Mouse (Mus musculus) monocyte, adult 5-6 weeks (primary cell): ENCODE measurements around the gene Slit3. TPM values are rescaled to one million over a fixed set of nuclear protein-coding genes. Genes with fewer than 3 reads are reported as not detected.
A peak's percentile ranks its signal among the peaks of the same experiment; 100 is the strongest.

ENCODE experiments used
- ATAC-seq: fragments of 153-309, 156-312 bp; replicated peaks from 2 replicates; pipeline ENCODE4 v1.8.0; 2017; ENCODE audit warnings: mild to moderate bottlenecking; ENCODE audit not compliant: low TSS enrichment, insufficient number of reproducible peaks, severe bottlenecking, poor library complexity, low FRiP score
- total RNA-seq: library from RNA; stranded (forward); fragments of 200-1000, 200-491, 200-594 nt; gene quantifications from 3 replicates; pipeline ENCODE4 v1.2.3, GENCODE M21; 2017

The Slit3 gene
- total RNA-seq, 1 experiment from 2014 or later: not detected

DNA sequence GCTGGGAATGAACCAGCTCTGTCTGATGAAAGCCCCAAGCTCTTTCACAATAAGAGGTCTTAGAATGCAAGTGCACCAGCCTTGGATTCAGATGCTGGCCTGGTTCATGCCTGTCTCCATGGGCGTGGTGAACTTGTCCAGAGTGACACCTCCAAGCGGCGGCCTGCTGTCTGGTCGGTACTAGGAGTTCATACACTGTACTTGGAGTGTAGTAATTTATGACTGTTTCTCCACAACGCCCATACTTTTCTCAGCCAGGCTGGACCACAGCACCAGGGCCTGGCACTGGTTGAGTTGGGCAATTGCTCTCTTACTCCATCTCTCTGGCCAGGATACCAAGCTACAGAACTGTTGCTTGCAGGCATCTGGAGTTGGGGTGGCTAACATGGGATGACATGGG, 602.9 kb downstream of the Slit3 start:
- no peak for ATAC-seq

- ATAC-seq: no peak
Measured at GRCm38 (mm10) chr11:35726341-35726846, 605.4 kb downstream of the Slit3 start.

GRCm38 (mm10) chr11:35728200-35728599, 607.2 kb downstream of the Slit3 start:
- ATAC-seq: no peak

DNA sequence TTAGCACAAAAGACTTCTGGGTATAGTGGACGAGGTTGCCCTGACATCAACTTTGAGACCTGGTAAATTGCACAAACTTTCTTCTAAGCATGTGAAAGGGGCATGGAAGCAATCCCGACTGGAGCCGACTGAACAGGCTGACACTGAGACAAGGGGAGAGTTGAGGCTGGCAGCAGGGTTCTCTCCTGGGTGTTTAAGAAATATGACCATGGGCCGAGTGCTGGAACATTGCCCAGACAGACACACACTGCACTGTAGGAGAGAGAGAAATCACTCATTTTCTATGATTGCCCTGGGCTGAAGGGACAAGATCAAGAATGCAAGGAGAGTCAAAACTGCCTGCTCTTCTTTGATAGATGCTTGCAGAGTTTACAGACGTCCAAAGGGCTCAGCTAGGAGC, 608.2 kb downstream of the Slit3 start:
- ATAC-seq: no peak

GRCm38 (mm10) chr11:35732366-35732765, 611.3 kb downstream of the Slit3 start:
- no peak for ATAC-seq

DNA sequence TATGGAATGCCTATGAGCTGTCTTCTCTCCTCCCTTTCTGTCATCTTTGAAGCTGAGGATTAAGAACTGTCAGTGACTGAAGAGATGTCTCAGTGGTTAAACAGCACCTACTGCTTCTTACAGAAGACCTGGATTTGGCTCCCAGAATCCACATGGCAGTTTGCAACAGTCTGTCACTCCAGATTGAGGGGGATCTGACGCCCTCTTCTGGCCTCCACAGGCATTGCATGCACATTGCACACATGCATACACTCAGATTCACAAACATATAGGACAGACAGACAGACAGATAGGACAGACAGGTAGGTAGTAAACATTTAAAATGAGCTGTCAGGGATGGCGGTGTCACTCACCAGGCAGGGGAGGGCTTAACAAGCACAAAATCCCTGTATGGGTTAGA, 615.8 kb downstream of the Slit3 start:
- no peak for ATAC-seq

DNA sequence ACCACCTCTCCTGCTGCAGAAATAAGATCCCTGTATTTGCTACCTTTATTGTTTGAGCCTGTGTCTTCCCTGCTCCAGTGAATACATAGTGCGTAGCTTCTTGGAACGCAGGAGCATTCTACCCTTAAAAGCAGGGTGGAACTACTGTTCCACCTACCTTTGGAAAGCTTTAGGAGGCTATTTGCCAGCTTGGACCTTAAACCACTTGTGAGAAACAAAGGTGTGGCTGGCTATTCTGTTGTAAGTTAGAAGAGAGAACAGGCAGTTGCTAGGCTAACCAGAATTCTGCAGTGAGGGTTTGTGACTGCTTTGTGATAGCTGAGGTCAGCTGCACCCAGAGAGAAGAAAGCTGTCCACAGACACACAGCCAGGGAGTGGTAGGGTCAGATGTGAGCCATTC, 616.2 kb downstream of the Slit3 start:
- no peak for ATAC-seq

- no peak for ATAC-seq
Measured at GRCm38 (mm10) chr11:35738102-35738501, 617.1 kb downstream of the Slit3 start.

- no peak for ATAC-seq
Measured at GRCm38 (mm10) chr11:35743586-35743985, 622.6 kb downstream of the Slit3 start.

DNA sequence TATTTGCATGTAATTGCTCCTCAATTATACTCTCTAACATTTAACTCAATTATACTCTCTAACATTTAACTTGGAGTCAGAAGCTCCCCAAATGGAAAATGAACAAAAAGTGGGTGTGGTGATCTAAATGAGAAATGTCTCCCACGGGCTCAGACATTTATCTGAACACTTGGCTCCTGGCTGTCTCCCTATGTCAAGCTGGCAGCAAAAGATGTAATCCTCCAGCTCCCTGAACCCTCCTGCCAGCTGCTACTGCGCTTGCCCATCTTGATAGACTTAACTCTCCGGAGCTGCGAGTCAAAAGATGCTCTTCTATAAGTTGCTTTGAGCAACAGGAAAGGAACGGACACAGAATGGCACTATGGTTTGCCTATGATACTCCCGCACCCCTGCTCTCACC, 623.5 kb downstream of the Slit3 start:
- ATAC-seq: no peak

GRCm38 (mm10) chr11:35750578-35750977, 629.6 kb downstream of the Slit3 start:
- ATAC-seq: peak; percentile 79

GRCm38 (mm10) chr11:35754906-35755418, 633.9 kb downstream of the Slit3 start:
- ATAC-seq: no peak

DNA sequence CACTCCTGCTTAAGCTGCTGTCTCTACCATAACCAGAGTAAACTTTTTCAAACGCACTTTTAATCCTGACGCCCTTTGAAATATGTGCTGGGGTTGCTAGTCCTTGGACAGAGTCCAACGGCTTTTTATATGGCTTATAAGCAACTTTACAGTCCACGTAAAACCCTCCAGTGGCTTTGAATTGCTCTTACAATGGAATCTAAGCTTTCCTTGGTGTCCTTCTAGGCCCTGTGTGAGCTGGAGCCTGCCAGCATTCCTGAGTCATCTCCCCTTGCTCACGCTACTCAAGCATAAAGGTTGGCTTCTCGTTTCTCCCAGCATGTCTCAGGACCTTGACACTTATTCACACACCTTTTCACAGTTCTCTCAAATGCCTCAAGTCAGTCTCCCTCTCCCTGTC, 634.5 kb downstream of the Slit3 start:
- ATAC-seq: no peak

DNA sequence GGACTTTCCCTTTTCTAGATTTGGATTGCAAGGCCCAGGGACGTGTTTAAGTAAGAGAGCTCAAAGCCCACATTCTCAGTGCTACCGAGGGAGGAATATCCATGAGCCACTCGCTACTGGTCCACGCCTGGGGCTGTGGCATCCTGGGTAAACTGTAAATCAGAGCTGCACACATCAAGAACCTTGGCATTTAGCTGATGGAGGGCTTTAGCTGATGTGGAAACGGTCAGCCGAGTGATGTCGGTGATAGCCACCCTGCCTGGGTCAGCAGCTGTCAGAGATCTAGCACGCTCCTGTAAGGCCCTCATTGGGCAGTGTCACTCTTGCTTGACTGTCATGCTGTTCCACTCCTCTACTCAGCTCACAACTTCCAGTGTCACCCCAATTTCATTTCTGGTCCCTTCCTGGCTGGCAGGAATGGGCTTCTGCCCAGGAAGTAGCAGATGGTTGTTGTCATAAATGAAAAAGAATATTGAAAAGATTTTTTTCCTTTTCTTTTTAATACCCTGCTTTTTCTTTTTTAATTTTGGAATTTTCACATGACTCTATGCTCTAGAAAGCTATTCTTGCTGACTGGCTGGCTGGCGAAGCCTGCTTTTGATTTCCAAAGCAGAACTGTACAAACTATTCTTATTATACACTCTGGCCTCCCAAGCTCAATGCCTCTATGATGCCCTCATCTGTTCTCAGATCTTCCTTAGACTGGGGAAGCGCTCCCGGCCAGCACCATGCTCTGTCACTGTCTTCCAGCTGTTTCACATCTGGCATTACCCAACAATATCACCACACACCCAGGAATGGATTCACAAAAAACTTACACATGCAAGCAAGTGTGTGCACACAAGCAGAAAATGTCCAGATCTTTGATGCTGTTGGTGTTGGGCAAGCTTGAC, 635.6 kb downstream of the Slit3 start:
- ATAC-seq: no peak
